Mouse (Mus musculus): ENCODE results near the gene Med20.

DNA sequence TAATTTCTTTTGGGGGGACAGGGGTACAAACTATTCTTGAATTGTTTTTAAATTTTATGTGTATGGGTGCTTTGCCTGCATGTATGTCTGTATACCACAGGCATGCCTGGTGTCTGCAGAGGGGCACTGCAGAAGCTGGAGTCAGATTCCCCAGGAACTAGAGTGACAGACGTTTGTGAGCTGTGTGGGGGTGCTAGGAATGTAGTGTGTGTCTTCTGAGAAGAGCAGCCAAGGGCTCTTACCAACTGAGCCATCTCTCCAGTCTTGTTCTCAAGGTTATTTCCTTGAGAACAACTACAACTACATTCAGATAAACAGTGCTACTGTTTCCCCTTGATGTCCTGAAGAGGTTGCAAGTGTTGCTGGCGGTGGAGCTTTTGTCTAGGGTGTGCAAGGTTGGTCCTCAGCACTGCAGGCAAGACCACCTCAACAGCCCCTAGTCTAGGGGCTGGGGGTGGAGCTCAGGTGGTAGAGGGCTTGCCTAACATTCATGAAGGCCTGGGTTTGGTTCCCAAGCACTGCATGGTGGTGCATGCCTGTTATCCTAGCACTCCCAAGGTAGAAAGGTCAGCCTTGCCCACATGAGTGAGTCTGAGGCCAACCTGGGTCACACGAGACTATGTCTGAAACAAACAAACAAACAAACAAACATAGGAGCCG, 20.9 kb downstream of the Med20 start:
- TF ChIP-seq CTCF (IDR thresholded peaks at IDR 0.05; ENCODE audit: extremely low read depth, insufficient read depth, insufficient read length, insufficient replicate concordance) (no peak), POLR2A (IDR thresholded peaks at IDR 0.05; ENCODE audit: low read depth, low read length) (no peak)

Data from spleen, adult 2 months (tissue).